Mouse (Mus musculus) cerebellum, postnatal 25 days (tissue): ENCODE measurements around the gene Zbtb46.

ENCODE experiments used
- DNase-seq, 2 experiments: peaks; one replicate each; pipeline ENCODE4 v3.0.0; 2021; ENCODE audit warnings: mixed read lengths in 2 of 2

Zbtb46 gene

DNA sequence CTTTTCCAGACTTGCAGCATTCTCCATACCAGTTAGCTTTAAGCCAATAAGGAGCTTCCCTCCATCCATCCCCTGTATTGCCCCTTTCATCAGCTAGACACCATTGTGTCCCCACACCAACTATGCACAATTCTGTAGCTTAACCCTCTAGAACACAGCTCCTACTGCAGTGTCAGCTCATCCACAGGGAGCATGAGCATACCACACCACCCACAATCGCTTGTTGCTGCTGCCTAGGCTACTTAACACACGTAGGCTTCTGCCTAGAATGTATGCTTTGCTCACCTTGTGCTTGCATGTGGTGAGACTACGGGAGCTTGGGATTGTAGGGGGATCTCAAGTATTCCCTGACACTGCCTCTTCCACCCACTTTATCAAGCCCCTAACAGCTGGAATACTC lies 102.4 kb downstream of the Zbtb46 start:
- DNase-seq = no peak

DNA sequence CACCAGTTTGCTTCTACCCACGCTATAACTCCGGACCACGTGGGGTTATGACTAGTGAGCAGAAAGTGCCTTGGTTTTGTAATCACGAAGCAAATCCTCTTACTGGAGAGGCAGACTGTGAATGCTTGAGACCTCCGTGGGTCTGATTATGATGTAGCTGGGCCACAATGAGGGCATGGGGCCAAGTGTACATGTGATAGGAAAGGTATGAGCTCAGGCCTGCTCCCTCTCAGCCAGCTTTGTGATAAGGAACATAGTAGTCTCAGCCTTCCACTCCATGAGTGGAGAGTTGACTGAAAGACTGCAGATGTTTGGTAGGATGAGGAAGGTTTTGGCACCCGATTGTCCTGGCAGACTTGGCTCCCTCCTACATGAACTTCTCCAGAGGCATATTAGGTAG lies 116.5 kb downstream of the Zbtb46 start:
- no peak for DNase-seq

DNA sequence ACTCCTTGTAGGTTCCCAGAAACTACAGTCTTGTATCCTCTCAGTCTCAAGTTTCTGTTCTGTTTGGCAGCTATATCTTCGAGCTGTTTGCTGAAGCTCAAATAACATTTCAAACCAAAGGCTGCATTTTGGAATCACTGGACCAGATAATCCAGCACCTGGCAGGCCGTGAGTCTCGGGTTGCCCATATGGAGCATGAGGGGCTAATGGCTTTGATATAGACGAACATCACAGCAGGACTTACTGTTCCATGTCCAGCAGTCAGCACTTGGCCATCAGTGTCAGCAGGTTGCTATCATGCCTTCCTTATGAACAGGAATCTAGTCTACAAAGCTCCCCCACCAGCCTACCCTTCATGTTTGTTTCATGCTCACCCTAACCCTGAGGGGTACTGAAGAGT lies 118.8 kb downstream of the Zbtb46 start:
- DNase-seq = peak; percentile 60 to 66
